Mouse (Mus musculus) lung, postnatal 4 days (tissue): Measurements from ENCODE around the gene Polr3e.
"Not testable (repeated sequence)": the region's sequence is repeated elsewhere in the genome, so short reads cannot be mapped to it uniquely, and the experiment has no call there.

Experiments used
- DNase-seq, 2 experiments: peaks; one replicate each; pipeline ENCODE4 v3.0.0; 2021

Gene Polr3e

GRCm38 (mm10) chr7:120911268-120911667 is 6.3 kb upstream of the Polr3e start:
- not testable (repeated sequence) for DNase-seq

GRCm38 (mm10) chr7:120913332-120913731 is 4.2 kb upstream of the Polr3e start:
- no peak for DNase-seq

- DNase-seq, result no peak
Measured at GRCm38 (mm10) chr7:120916262-120916875, 1.2 kb upstream of the Polr3e start.

- no peak for DNase-seq
Measured at GRCm38 (mm10) chr7:120917279-120917591, 309 bp upstream of the Polr3e start.

GRCm38 (mm10) chr7:120918526-120918962 is 1.0 kb downstream of the Polr3e start:
- DNase-seq, result peak in 1 of 2 experiments; percentile 66

GRCm38 (mm10) chr7:120933110-120933509 is 15.6 kb downstream of the Polr3e start:
- DNase-seq, result no peak

- no peak for DNase-seq
Measured at GRCm38 (mm10) chr7:120933680-120934195, 16.2 kb downstream of the Polr3e start.

- peak; percentile 20 to 70 for DNase-seq
Measured at GRCm38 (mm10) chr7:120934716-120935115, 17.2 kb downstream of the Polr3e start.

GRCm38 (mm10) chr7:120936522-120936921 is 19.0 kb downstream of the Polr3e start:
- DNase-seq, result peak in 1 of 2 experiments; percentile 1

GRCm38 (mm10) chr7:120938206-120938605 is 20.7 kb downstream of the Polr3e start:
- DNase-seq, result peak in 1 of 2 experiments; percentile 62

- DNase-seq, result no peak
Measured at GRCm38 (mm10) chr7:120940343-120940742, 22.8 kb downstream of the Polr3e start.

- DNase-seq, result no peak
Measured at GRCm38 (mm10) chr7:120941214-120941613, 23.7 kb downstream of the Polr3e start.

- no peak for DNase-seq
Measured at GRCm38 (mm10) chr7:120942506-120942905, 25.0 kb downstream of the Polr3e start.

GRCm38 (mm10) chr7:120943936-120944509 is 26.5 kb downstream of the Polr3e start:
- DNase-seq, result no peak

- not testable (repeated sequence) for DNase-seq
Measured at GRCm38 (mm10) chr7:120953591-120953990, 36.0 kb downstream of the Polr3e start.

- no peak for DNase-seq
Measured at GRCm38 (mm10) chr7:120960116-120960515, 42.6 kb downstream of the Polr3e start.

GRCm38 (mm10) chr7:120960601-120961000 is 43.1 kb downstream of the Polr3e start:
- DNase-seq, result no peak

GRCm38 (mm10) chr7:120961893-120962292 is 44.3 kb downstream of the Polr3e start:
- no peak for DNase-seq

GRCm38 (mm10) chr7:120963126-120963525 is 45.6 kb downstream of the Polr3e start:
- DNase-seq, result no peak

- DNase-seq, result no peak
Measured at GRCm38 (mm10) chr7:120969221-120969620, 51.7 kb downstream of the Polr3e start.

- DNase-seq, result no peak
Measured at GRCm38 (mm10) chr7:120970112-120970511, 52.6 kb downstream of the Polr3e start.

- DNase-seq, result not testable (repeated sequence)
Measured at GRCm38 (mm10) chr7:120972471-120972870, 54.9 kb downstream of the Polr3e start.

- DNase-seq, result no peak
Measured at GRCm38 (mm10) chr7:120974001-120974400, 56.5 kb downstream of the Polr3e start.

- DNase-seq, result peak; percentile 35 to 70
Measured at GRCm38 (mm10) chr7:120977063-120977462, 59.5 kb downstream of the Polr3e start.

- DNase-seq, result no peak
Measured at GRCm38 (mm10) chr7:120980041-120980440, 62.5 kb downstream of the Polr3e start.
